Mouse (Mus musculus): ENCODE data around the gene Cmc1. TPM values are rescaled to one million over a fixed set of nuclear protein-coding genes. Genes with fewer than 3 reads are reported as not detected.

The Cmc1 gene
- polyA plus RNA-seq, 1 experiment from 2014 or later = 42.4 TPM

DNA sequence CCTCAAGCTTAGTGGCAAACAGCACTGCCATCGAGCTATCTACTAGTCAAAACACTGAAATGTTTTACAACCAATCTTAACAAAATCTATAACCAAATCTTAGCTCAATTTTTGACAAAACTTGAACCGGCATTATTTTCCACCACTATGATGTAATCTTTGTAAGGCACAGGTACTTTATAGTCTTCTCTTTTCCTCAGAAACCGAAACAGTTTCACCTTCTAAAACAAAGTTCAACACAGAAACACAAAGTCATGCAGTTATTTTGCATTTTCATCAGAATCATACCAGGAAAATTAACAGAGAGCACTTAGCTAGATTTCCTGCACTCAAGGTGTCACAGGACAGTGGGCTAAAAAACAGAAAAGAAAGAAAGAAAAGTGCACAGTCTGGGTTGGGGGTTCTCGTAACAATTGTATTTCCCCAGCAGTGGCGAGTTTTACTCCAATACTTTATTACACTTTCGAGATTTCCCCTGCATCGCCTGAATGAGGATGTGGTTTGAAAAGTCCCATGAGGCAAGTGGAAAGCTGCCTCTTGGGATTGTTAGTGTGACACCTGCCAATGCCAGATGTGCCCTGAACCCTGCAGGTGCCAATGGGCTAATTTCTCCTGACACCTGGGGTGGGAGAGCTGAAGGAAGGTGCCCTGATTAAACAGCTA lies 40.1 kb downstream of the Cmc1 start:
- H3K27ac ChIP-seq = no peak overlapping the region
- H3K4me3 ChIP-seq = no peak overlapping the region
- no peaks in the 10 kb centered on the region for H3K27me3 ChIP-seq
- no peaks in the 10 kb centered on the region for H3K4me1 ChIP-seq
- H3K9ac ChIP-seq = no peak overlapping the region
- H3K9me3 ChIP-seq = no peaks in the 10 kb centered on the region
- no peak overlapping the region for H3K4me2 ChIP-seq
- WGBS = 85% methylated on average over 7 of the region's 7 CpGs
- no peak for ATAC-seq (ENCODE audit: insufficient number of reproducible peaks, insufficient read depth, low FRiP score, low TSS enrichment, low read depth)
- peaks cover 3% of the 10 kb centered on the region; the same call in 1 of the 2 replicates for H3K36me3 ChIP-seq

DNA sequence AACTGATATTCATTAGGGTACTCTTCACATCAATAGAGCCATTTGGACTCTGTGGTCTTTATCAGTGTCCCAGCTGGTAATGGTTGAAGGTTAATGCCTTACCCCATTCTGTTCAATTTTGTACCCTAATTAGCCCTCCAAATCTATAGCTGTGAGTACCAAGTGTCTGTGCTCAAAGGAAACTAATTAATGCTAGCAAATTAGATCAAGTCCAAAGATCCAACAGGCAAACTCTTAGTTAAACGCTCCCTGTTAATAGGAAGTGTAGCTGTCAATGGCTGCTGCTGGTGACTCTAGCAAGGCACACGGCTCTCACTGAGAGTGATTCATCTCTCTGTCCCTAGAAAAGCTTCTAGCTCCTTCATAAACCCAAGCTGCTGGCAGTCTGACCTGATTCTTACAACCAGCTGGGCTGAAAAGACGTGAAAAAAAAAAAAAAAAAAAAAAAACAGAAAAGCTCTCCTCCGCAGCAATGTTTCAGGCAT lies 41.4 kb downstream of the Cmc1 start:
- H3K4me1 ChIP-seq = no peaks in the 10 kb centered on the region
- no peak overlapping the region for H3K9ac ChIP-seq
- no peaks in the 10 kb centered on the region for H3K27me3 ChIP-seq
- H3K4me2 ChIP-seq = no peak overlapping the region
- 57% methylated on average over 4 of the region's 4 CpGs for WGBS
- H3K9me3 ChIP-seq = no peaks in the 10 kb centered on the region
- H3K27ac ChIP-seq = no peak overlapping the region
- H3K36me3 ChIP-seq = no peaks in the 10 kb centered on the region
- no peak for ATAC-seq (ENCODE audit: insufficient number of reproducible peaks, insufficient read depth, low FRiP score, low TSS enrichment, low read depth)
- H3K4me3 ChIP-seq = no peak overlapping the region

DNA sequence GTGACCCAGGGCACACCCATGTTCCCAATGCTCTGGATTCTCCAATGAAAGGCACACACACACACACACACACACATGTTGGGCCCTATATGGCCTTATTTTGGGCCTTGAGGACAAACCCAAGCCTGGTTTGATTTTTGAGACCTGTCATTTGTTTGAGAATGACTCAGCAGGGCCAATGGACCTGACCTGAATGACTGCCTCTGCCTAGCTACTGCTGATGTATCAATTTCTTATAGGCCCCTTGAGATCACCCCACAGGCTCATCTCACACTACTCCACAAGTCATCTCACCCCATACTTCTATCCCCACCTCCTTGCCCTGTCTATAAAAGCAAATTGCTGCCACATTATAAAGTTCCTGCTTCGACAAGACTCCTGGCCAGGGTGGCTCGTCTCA lies 48.2 kb downstream of the Cmc1 start:
- no peak overlapping the region for H3K4me2 ChIP-seq
- H3K9ac ChIP-seq = no peak overlapping the region
- no peak overlapping the region for H3K27ac ChIP-seq
- H3K36me3 ChIP-seq = no peaks in the 10 kb centered on the region
- H3K27me3 ChIP-seq = no peaks in the 10 kb centered on the region
- no peaks in the 10 kb centered on the region for H3K9me3 ChIP-seq
- peaks cover 7% of the 10 kb centered on the region for H3K4me1 ChIP-seq
- no peak overlapping the region for H3K4me3 ChIP-seq
- ATAC-seq (ENCODE audit: insufficient number of reproducible peaks, insufficient read depth, low FRiP score, low TSS enrichment, low read depth) = no peak
- WGBS = 84% methylated on average over 2 of the region's 2 CpGs

DNA sequence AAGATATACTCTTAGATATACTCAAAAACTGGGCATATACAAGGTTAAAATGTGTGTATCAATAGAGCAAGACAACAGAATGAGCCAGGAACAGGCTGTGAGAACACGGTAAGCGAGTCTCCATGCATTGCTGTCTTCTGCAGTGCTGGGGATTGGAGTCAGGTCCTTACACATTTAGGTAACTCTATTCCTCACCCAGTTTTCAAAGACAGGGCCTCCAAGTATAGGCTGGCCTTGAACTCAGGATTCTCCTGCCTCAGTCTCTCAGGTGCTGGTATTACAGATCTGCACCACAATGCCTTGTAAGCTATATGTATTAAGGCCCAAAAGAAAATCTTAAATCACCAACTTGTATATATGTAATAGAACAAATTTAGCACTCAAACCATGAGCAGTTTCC lies 49.5 kb downstream of the Cmc1 start:
- Histone ChIP-seq H3K4me2 (no peak overlapping the region), H3K36me3 (no peaks in the 10 kb centered on the region), H3K9ac (no peak overlapping the region), H3K27ac (no peak overlapping the region), H3K27me3 (no peaks in the 10 kb centered on the region), H3K4me1 (peaks cover 17% of the 10 kb centered on the region), H3K4me3 (no peak overlapping the region), H3K9me3 (no peaks in the 10 kb centered on the region)
- no peak for ATAC-seq (ENCODE audit: insufficient number of reproducible peaks, insufficient read depth, low FRiP score, low TSS enrichment, low read depth)
- WGBS = 95% methylated on average over 2 of the region's 2 CpGs

DNA sequence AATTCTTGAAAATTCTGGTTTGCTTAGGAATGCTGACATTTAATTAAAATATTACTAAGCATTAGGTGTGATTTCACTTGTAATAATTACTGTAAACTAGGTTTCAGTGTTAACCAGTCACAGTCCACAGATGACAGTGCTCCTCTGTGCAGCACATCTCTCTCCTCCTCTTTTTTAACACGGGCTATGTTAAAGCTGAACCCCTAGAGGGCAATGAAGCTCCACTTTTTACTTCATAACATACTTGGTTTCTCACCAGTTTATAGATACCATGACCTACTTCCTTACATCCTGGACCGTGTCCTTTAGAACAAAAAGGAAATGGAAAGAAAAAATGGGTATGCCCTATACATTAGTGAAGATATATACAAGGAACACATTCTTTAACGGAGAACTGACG lies 50.6 kb downstream of the Cmc1 start:
- Histone ChIP-seq H3K9ac (no peak overlapping the region), H3K4me1 (peaks cover 17% of the 10 kb centered on the region), H3K27me3 (no peaks in the 10 kb centered on the region), H3K4me3 (no peak overlapping the region), H3K36me3 (no peaks in the 10 kb centered on the region), H3K9me3 (no peaks in the 10 kb centered on the region), H3K27ac (no peak overlapping the region), H3K4me2 (no peak overlapping the region)
- 53% methylated on average over 4 of the region's 4 CpGs for WGBS
- ATAC-seq (ENCODE audit: insufficient number of reproducible peaks, insufficient read depth, low FRiP score, low TSS enrichment, low read depth) = no peak

DNA sequence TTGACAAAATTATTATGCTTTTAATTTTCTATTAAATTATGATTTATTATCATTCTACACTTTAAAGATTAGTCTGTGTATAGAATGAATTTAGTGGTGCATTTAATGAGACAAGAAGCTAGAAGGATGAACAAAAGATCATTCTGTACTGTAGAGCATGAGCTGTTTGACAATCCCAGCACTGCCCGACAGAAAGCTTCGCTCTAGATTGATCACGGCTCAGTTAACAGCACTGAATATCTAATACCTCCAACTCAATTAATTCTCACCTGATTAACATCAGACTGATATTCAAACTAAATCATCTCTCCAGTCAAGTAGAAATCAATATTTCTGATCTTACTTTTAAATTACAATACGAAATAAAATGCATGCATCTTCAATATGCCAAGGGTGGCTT lies 66.1 kb downstream of the Cmc1 start:
- H3K4me3 ChIP-seq = no peak overlapping the region
- H3K27me3 ChIP-seq = no peaks in the 10 kb centered on the region
- 86% methylated on average over 4 of the region's 4 CpGs for WGBS
- no peaks in the 10 kb centered on the region for H3K9me3 ChIP-seq
- no peak overlapping the region for H3K27ac ChIP-seq
- no peak overlapping the region for H3K9ac ChIP-seq
- no peak overlapping the region for H3K4me2 ChIP-seq
- no peaks in the 10 kb centered on the region for H3K36me3 ChIP-seq
- H3K4me1 ChIP-seq = peaks cover 7% of the 10 kb centered on the region; the same call in 1 of the 2 replicates
- no peak for ATAC-seq (ENCODE audit: insufficient number of reproducible peaks, insufficient read depth, low FRiP score, low TSS enrichment, low read depth)

DNA sequence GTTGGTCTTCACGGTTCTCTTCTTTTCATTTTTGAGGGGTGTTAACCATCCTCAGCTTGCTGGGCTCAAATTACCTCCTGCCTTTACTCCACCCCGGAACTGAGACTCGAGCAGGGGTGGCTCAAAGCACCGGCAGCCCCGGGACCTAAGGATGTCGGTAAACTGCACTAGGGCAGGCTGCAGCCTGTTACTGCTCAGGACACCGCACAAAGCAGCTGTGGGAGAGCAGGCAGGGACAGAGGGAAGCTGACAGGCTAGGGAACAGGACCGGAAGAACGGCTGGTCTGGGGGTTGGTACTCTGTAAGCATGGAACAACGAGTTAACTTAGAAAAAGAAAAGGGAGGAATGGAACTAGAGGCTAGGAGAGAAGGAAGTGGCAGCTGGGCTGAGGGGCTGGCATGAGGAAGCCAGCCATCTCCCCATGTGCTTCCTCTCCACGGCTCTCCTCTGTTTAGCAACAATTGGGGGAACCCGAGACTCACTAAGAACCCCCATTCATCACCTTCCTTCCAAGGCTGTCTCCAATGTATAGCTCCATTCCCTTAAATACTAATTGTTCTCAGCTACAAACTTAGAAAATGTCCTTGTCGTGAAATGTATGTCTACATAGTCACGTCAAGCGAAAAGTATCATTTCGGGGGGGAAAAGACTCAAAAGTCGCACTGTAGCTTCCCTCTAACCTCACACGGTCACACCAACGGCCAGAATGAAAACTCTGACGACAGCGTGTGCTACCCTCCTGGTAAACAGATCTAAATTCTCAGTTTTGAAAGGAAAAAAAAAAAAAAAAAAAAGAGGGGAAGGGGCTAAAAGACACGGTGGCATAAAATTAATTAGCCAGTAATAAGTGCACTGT lies 67.2 kb downstream of the Cmc1 start:
- Histone ChIP-seq H3K9ac (peak overlapping the region; percentile 54), H3K4me1 (peaks cover 7% of the 10 kb centered on the region; the same call in 1 of the 2 replicates), H3K27ac (peak overlapping the region; percentile 44; the same call in 1 of the 2 replicates), H3K27me3 (no peaks in the 10 kb centered on the region), H3K9me3 (no peaks in the 10 kb centered on the region), H3K4me3 (peak overlapping the region; percentile 32), H3K36me3 (no peaks in the 10 kb centered on the region), H3K4me2 (peak overlapping the region; percentile 61)
- WGBS = 32% methylated on average over 22 of the region's 22 CpGs
- ATAC-seq (ENCODE audit: insufficient number of reproducible peaks, insufficient read depth, low FRiP score, low TSS enrichment, low read depth) = no peak

DNA sequence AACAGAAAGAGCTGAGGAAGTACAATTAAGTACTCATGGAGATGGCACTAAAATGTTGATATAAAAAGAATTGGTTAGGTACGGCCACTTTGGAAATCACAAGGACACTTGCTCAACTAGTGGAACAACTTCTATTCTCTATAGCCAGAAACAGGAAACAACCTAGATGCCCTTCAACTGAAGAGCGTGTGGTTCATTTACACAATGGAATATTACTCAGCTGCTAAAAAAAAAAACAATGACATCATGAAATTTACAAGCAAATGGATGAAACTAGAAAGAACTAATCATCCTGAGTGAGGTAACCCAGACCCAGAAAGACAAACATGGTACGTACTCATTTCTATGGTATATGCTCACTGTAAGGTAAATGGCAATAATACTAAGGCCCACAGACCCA lies 76.6 kb downstream of the Cmc1 start:
- WGBS = 92% methylated on average over 3 of the region's 3 CpGs
- Histone ChIP-seq H3K27ac (no peak overlapping the region), H3K4me1 (no peaks in the 10 kb centered on the region), H3K9me3 (no peaks in the 10 kb centered on the region), H3K4me3 (no peak overlapping the region), H3K27me3 (no peaks in the 10 kb centered on the region), H3K4me2 (no peak overlapping the region), H3K9ac (no peak overlapping the region), H3K36me3 (peaks cover 16% of the 10 kb centered on the region)
- ATAC-seq (ENCODE audit: insufficient number of reproducible peaks, insufficient read depth, low FRiP score, low TSS enrichment, low read depth) = no peak

DNA sequence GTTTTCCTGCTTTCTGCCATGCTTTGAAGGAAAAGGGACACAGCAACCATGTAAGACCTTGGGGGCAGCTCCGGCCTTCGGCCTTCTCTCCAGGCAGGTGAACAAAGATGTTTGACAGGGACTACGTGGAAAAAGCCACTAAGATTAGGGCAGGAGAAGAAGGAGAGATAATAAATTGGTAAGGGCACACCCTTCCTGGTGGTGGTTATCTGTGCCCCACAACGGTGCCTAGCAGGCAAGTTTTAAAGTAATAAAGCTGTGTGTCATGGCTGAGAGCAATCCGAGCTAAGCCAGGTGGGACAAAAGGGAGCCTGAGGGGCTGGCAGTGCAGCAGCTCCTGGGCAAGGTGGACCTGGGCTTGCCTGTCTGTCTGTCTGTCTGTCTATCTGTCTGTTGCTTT lies 77.9 kb downstream of the Cmc1 start:
- no peak overlapping the region for H3K9ac ChIP-seq
- no peak for ATAC-seq (ENCODE audit: insufficient number of reproducible peaks, insufficient read depth, low FRiP score, low TSS enrichment, low read depth)
- H3K4me2 ChIP-seq = no peak overlapping the region
- no peaks in the 10 kb centered on the region for H3K4me1 ChIP-seq
- H3K9me3 ChIP-seq = no peaks in the 10 kb centered on the region
- H3K4me3 ChIP-seq = no peak overlapping the region
- no peak overlapping the region for H3K27ac ChIP-seq
- peaks cover 28% of the 10 kb centered on the region for H3K36me3 ChIP-seq
- 84% methylated on average over 5 of the region's 5 CpGs for WGBS
- H3K27me3 ChIP-seq = no peaks in the 10 kb centered on the region

DNA sequence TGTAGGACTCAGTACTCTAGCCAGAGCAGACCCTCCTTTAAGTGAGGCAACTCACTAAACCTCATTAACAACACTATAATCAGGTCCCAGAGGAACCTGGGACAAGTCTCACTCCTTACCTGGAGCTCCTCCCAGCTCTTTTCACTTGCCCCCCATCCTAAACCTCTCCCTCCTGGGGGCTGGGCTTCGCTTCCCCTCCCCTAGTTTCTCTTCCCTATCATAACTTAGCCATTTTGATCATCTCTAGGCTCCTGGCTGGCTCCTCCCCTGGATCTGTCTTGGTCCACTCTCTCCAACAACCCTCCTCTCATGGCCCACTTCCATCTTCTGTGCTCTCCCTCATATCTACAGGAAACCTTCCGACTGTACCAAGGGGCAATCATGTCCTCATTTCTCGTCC lies 78.6 kb downstream of the Cmc1 start:
- Histone ChIP-seq H3K4me1 (no peaks in the 10 kb centered on the region), H3K4me2 (no peak overlapping the region), H3K9me3 (no peaks in the 10 kb centered on the region), H3K9ac (no peak overlapping the region), H3K27ac (no peak overlapping the region), H3K27me3 (no peaks in the 10 kb centered on the region), H3K36me3 (peaks cover 36% of the 10 kb centered on the region), H3K4me3 (no peak overlapping the region)
- no peak for ATAC-seq (ENCODE audit: insufficient number of reproducible peaks, insufficient read depth, low FRiP score, low TSS enrichment, low read depth)
- 81% methylated on average over 3 of the region's 3 CpGs for WGBS

DNA sequence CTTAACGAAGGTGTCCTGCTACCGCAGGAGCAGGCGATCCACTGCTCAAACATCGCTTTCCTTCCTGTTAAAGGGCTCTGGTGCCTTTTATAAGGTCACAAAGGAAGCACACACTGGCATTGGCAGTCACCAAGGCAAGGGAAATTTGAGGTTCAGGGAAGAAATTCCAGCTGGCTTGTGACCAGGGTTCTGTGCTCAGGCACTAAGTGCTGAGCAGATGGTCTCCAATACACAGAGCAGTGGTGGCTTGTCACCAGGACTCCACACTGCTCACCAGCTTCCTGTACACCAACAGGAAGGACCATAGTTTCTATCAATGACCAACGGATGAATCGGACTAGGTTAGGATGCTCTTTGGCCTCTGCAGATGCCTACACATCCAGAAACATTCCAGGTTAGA lies 79.5 kb downstream of the Cmc1 start:
- Histone ChIP-seq H3K36me3 (peaks cover 39% of the 10 kb centered on the region), H3K4me1 (peaks cover 4% of the 10 kb centered on the region)
- WGBS = 90% methylated on average over 6 of the region's 6 CpGs

DNA sequence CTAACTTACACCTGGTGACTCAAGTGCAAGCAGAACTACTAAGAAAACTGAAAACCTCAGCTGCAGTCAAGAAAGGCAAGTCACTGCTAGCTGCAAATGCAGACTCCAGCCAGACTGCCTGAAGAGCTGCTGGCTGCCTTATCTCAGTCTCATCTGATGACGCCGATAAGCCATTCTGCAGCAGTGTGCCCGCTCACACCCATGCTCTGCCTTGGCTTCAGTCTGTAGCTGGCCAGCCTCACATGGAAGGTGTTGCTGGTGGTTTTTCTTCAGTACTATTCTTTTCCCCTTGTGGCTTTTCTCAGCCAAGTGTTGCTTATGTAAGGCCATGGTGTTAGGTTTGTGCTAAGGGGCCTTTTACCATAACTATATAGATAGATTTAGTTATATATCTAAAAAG lies 90.9 kb downstream of the Cmc1 start:
- peaks cover 36% of the 10 kb centered on the region for H3K36me3 ChIP-seq

More for the DNA sequence above, 79.5 kb downstream of the Cmc1 start:
- no peak for ATAC-seq (ENCODE audit: insufficient number of reproducible peaks, insufficient read depth, low FRiP score, low TSS enrichment, low read depth)
- H3K9ac ChIP-seq = no peak overlapping the region
- no peak overlapping the region for H3K4me2 ChIP-seq
- no peak overlapping the region for H3K4me3 ChIP-seq
- H3K27me3 ChIP-seq = no peaks in the 10 kb centered on the region
- no peak overlapping the region for H3K27ac ChIP-seq
- no peaks in the 10 kb centered on the region for H3K9me3 ChIP-seq

More for the DNA sequence above, 90.9 kb downstream of the Cmc1 start:
- no peaks in the 10 kb centered on the region for H3K27me3 ChIP-seq
- H3K4me3 ChIP-seq = no peak overlapping the region
- H3K9ac ChIP-seq = no peak overlapping the region
- no peaks in the 10 kb centered on the region for H3K4me1 ChIP-seq
- no peak overlapping the region for H3K4me2 ChIP-seq
- no peak for ATAC-seq (ENCODE audit: insufficient number of reproducible peaks, insufficient read depth, low FRiP score, low TSS enrichment, low read depth)
- H3K9me3 ChIP-seq = no peaks in the 10 kb centered on the region
- H3K27ac ChIP-seq = no peak overlapping the region
- 79% methylated on average over 3 of the region's 3 CpGs for WGBS

Measured in embryonic facial prominence, embryonic 13.5 days (tissue).